Mouse (Mus musculus) gastrocnemius, postnatal 14 days (tissue): Measurements from ENCODE around the gene Pigo. TPM values are rescaled to one million over a fixed set of nuclear protein-coding genes. Genes with fewer than 3 reads are reported as not detected.

Experiments
- DNase-seq: peaks from one replicate; pipeline ENCODE4 v3.0.0; 2021; ENCODE audit warnings: mixed read lengths
- intact Hi-C: fragments of 180-260 bp; cut with DNase I; formaldehyde crosslinking; loops from one replicate; pipeline ENCODE4 v1.15.1; 2025; ENCODE audit warnings: low total_unique reads
- long read RNA-seq, 2 experiments: library from polyadenylated mRNA; stranded (forward); transcript quantifications; one replicate each; pipeline ENCODE4 v2.0.0; 2021
- total RNA-seq, 2 experiments: library from RNA; stranded (reverse); gene quantifications; 2 replicates each; pipeline ENCODE4 v1.2.3; 2021

Gene Pigo
- 1 to 10 TPM; 5.4 to 6.5 TPM for total RNA-seq
- long read RNA-seq, experiment 1, full-length matches to known transcripts = 2 of 6 reads
- long read RNA-seq, experiment 1, partial matches to known transcripts = 0 of 6 reads
- long read RNA-seq, experiment 1, other reads (novel, unspliced or antisense) = 4 of 6 reads
- long read RNA-seq, experiment 2, full-length matches to known transcripts = 1 of 8 reads
- long read RNA-seq, experiment 2, partial matches to known transcripts = 3 of 8 reads
- long read RNA-seq, experiment 2, other reads (novel, unspliced or antisense) = 4 of 8 reads

- DNase-seq = peak; percentile 94
- intact Hi-C loops = no loop called here
Observed at GRCm38 (mm10) chr4:43025084-43025960, at the start of gene Pigo. TSS of gene Pigo (minus strand) at chr4:43025819.

- intact Hi-C loops = loop anchor here (10.0 kb wide), 1 partner anchor 180 kb away; no protein-coding TSS in a partner anchor
- no peak for DNase-seq
Observed at GRCm38 (mm10) chr4:43074923-43075322, 49.3 kb upstream of the Pigo start.

- no peak for DNase-seq
- intact Hi-C loops = no loop called here
Observed at GRCm38 (mm10) chr4:43065471-43065870, 39.9 kb upstream of the Pigo start.

GRCm38 (mm10) chr4:43060286-43060685 lies 34.7 kb upstream of the Pigo start:
- DNase-seq = no peak

GRCm38 (mm10) chr4:43059697-43060096 lies 34.1 kb upstream of the Pigo start:
- no peak for DNase-seq
- intact Hi-C loops = loop anchor here (5.0 to 10.0 kb wide), 2 partner anchors 48 to 365 kb away; partner anchors contain the start of gene Fam166b

More at GRCm38 (mm10) chr4:43060286-43060685, 34.7 kb upstream of the Pigo start:
- intact Hi-C loops = no loop called here

GRCm38 (mm10) chr4:43058753-43059654 lies 33.4 kb upstream of the Pigo start, which contains the start of gene Unc13b:
TSS of gene Unc13b (plus strand) at chr4:43058953.
- intact Hi-C loops = loop anchor here (5.0 to 10.0 kb wide), 2 partner anchors 48 to 366 kb away; partner anchors contain the start of gene Fam166b
- DNase-seq = peak; percentile 85

GRCm38 (mm10) chr4:43058392-43058752 lies 32.8 kb upstream of the Pigo start:
- intact Hi-C loops = loop anchor here (5.0 to 10.0 kb wide), 2 partner anchors 49 to 366 kb away; partner anchors contain the start of gene Fam166b
- no peak for DNase-seq

- intact Hi-C loops = loop anchor here (5.0 to 10.0 kb wide), 2 partner anchors 50 to 367 kb away; partner anchors contain the start of gene Fam166b
- no peak for DNase-seq
Observed at GRCm38 (mm10) chr4:43057654-43058053, 32.0 kb upstream of the Pigo start.

GRCm38 (mm10) chr4:43052627-43053026 lies 27.0 kb upstream of the Pigo start:
- intact Hi-C loops = loop anchor here (10.0 kb wide), 1 partner anchor 372 kb away; the partner anchor contains the start of gene Fam166b
- no peak for DNase-seq

GRCm38 (mm10) chr4:43047231-43047630 lies 21.6 kb upstream of the Pigo start:
- intact Hi-C loops = loop anchor here (5.0 kb wide), 1 partner anchor 65 kb away; no protein-coding TSS in a partner anchor
- peak; percentile 74 for DNase-seq

GRCm38 (mm10) chr4:43046607-43047006 lies 21.0 kb upstream of the Pigo start:
- no peak for DNase-seq
- intact Hi-C loops = loop anchor here (5.0 kb wide), 1 partner anchor 66 kb away; no protein-coding TSS in a partner anchor

GRCm38 (mm10) chr4:43045659-43046302 lies 20.2 kb upstream of the Pigo start, which contains the start of gene Fam214b:
TSS of gene Fam214b (minus strand) at chr4:43046220.
- DNase-seq = peak; percentile 98
- intact Hi-C loops = loop anchor here (5.0 kb wide), 1 partner anchor 67 kb away; no protein-coding TSS in a partner anchor

- DNase-seq = peak; percentile 29
- intact Hi-C loops = loop anchor here (5.0 kb wide), 1 partner anchor 67 kb away; no protein-coding TSS in a partner anchor
Observed at GRCm38 (mm10) chr4:43045285-43045658, 19.7 kb upstream of the Pigo start.

GRCm38 (mm10) chr4:43044673-43045072 lies 19.1 kb upstream of the Pigo start:
- no peak for DNase-seq
- intact Hi-C loops = loop anchor here (5.0 kb wide), 1 partner anchor 68 kb away; no protein-coding TSS in a partner anchor

- intact Hi-C loops = no loop called here
- DNase-seq = peak; percentile 50
Observed at GRCm38 (mm10) chr4:43043644-43044357, 18.2 kb upstream of the Pigo start.

GRCm38 (mm10) chr4:43040881-43041547 lies 15.4 kb upstream of the Pigo start:
- intact Hi-C loops = no loop called here
- no peak for DNase-seq

GRCm38 (mm10) chr4:43040114-43040572 lies 14.5 kb upstream of the Pigo start:
- peak; percentile 98 for DNase-seq
- intact Hi-C loops = no loop called here
